Mouse (Mus musculus) CD4-positive, CD25-positive, alpha-beta regulatory T cell, adult 4 months (primary cell): Measurements from ENCODE around the gene Olfr394. TPM values are rescaled to one million over a fixed set of nuclear protein-coding genes. Genes with fewer than 3 reads are reported as not detected.
"Not testable (repeated sequence)": the region's sequence is repeated elsewhere in the genome, so short reads cannot be mapped to it uniquely, and the experiment has no call there.

Source experiments
- ATAC-seq: one replicate; pipeline ENCODE4 v1.8.0; 2017
- polyA plus RNA-seq, 2 experiments: library from polyadenylated mRNA; unstranded; fragments of 100-300 nt; shearing (Covaris generic); gene quantifications; one replicate each; pipeline ENCODE4 v1.2.1; 2017

Olfr394 gene
- not detected for polyA plus RNA-seq

- no peak for ATAC-seq
These were observed at the start of gene Olfr394 for GRCm38 (mm10) chr11:73890671-73891070. TSS of gene Olfr394 (minus strand) at chr11:73890771.

GRCm38 (mm10) chr11:73936377-73936776, 45.8 kb upstream of the Olfr394 start, which contains the start of gene Olfr23:
TSS of gene Olfr23 (plus strand) at chr11:73936677.
- ATAC-seq: no peak

GRCm38 (mm10) chr11:73909199-73909598, 18.6 kb upstream of the Olfr394 start, which contains the start of gene Olfr395:
TSS of gene Olfr395 (minus strand) at chr11:73909299.
- ATAC-seq: not testable (repeated sequence)

- no peak for ATAC-seq
These were observed 39.2 kb downstream of the Olfr394 start, which contains the start of gene Olfr393 for GRCm38 (mm10) chr11:73851354-73851753. TSS of gene Olfr393 (minus strand) at chr11:73851454.

Other genes with a start within 250 kb of the Olfr394 start
- not detected for gene Zfp735, start 202.0 kb downstream of the Olfr394 start, polyA plus RNA-seq
- not detected for gene Olfr389, start 110.1 kb downstream of the Olfr394 start, polyA plus RNA-seq
- not detected for gene Olfr390, start 107.8 kb downstream of the Olfr394 start, polyA plus RNA-seq
- gene Olfr391-ps, start 87.7 kb downstream of the Olfr394 start, polyA plus RNA-seq: not detected
- gene Olfr392, start 73.7 kb downstream of the Olfr394 start, polyA plus RNA-seq: under 1 TPM in 1 of 2 experiments, not detected in 1; 0.08 TPM
- not detected for gene Olfr393, start 39.3 kb downstream of the Olfr394 start, polyA plus RNA-seq
- gene Olfr395, start 18.5 kb upstream of the Olfr394 start, polyA plus RNA-seq: not detected
- not detected for gene Olfr23, start 45.9 kb upstream of the Olfr394 start, polyA plus RNA-seq
- gene Olfr397, start 70.0 kb upstream of the Olfr394 start, polyA plus RNA-seq: not detected
- gene Olfr398, start 99.6 kb upstream of the Olfr394 start, polyA plus RNA-seq: under 1 TPM in 1 of 2 experiments, not detected in 1; 0.26 TPM
- gene Olfr139, start 165.8 kb upstream of the Olfr394 start, polyA plus RNA-seq: not detected
- gene Olfr399, start 165.8 kb upstream of the Olfr394 start, polyA plus RNA-seq: not detected
- gene Zfp616, start 179.2 kb upstream of the Olfr394 start, polyA plus RNA-seq: not detected
- gene Olfr401, start 222.9 kb upstream of the Olfr394 start, polyA plus RNA-seq: not detected